Mouse (Mus musculus) urinary bladder, postnatal 10 days (tissue): Measurements from ENCODE around the gene Ppp5c.
A peak's percentile ranks its signal among the peaks of the same experiment; 100 is the strongest.

Source experiments
- DNase-seq: peaks from one replicate; pipeline ENCODE4 v3.0.0; 2022; ENCODE audit warnings: low spot score

The Ppp5c gene

DNA sequence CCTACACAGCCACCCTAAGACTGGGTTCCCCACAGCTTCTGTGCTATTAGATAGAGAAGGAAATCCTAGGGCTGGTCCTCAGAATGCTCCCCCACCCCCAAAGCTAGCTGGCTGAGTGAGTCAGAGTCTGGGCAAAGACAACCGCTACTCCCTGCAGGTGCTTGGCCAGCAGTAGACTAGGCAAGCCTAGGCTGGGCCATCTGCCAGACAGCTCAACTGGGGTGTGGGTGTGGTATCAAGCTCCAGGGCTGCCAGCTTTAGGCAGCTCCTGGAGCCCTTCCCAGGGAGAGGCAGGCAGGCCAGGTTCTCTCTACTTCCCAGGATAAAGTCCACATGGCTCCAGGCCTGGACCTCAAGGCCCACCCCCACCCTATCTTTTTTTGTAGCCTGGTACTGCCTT lies 10.7 kb downstream of the Ppp5c start:
- DNase-seq, result peak; percentile 69

DNA sequence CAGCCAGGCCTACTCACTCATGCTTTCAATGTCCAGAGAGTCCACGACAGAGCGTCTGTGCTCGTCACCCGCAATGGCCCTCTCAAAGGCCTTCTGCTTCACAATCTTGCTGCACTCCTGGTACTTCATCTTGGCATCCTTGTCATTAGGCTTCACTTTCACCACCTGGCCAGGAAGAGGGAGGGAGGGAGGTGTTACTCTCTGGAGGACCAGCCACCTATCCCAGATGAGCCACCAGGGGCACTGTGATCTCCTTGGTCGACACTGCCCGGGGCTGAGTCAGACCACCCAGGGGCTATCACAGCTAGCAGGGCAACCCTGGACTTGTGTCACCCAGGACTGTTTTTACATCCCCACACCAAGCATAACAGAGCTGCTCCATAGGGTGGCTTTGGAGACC lies 12.3 kb downstream of the Ppp5c start:
- DNase-seq, result no peak

DNA sequence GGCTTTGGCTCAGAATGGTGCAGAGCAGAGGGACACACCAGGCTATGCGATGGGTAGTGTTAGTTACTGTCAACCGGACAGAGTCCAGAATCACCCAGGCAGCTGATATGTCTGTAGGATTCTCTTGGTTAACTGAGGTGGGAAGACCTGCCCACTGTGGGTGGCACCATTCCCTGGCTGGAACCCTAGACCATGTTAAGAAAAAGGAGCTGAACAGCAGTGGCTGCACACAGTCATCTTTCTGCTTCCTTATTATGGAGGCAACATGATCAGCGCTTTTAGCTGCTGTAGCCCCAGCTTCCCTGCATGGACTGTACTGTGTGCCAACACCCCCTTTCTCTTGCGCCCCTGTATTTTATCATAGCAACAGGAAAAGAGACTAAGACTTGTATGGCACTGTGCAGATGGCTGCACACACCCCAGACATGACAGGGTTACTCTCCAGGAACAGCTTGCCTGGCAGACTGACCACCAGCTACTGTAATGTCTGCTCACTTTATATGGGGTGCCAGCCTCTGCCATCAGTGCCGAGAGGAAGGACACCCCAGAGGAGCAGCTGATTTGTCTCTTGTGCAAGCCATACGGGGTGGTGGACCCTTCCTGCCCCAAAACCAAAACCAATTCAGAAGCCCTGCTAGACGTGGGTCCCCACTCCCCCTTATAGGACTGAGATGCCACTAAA lies 15.7 kb downstream of the Ppp5c start:
- no peak for DNase-seq

DNA sequence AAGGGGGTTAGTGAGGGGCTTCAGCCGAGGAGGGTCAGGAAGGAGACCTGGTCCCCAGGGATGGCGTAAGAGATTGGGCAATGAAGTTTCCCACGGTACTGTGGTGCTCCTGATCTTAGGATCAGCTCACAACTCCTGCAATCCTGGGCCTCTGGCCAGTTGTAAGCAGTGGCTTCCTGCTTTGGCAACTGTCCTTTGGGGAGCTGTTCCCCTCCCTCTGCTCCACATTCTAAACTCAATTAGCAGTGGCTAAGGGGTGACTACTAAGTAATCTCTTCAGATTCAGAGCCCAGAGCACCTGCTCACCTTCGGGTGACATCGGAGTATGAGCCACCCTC lies 17.7 kb downstream of the Ppp5c start:
- DNase-seq, result no peak

DNA sequence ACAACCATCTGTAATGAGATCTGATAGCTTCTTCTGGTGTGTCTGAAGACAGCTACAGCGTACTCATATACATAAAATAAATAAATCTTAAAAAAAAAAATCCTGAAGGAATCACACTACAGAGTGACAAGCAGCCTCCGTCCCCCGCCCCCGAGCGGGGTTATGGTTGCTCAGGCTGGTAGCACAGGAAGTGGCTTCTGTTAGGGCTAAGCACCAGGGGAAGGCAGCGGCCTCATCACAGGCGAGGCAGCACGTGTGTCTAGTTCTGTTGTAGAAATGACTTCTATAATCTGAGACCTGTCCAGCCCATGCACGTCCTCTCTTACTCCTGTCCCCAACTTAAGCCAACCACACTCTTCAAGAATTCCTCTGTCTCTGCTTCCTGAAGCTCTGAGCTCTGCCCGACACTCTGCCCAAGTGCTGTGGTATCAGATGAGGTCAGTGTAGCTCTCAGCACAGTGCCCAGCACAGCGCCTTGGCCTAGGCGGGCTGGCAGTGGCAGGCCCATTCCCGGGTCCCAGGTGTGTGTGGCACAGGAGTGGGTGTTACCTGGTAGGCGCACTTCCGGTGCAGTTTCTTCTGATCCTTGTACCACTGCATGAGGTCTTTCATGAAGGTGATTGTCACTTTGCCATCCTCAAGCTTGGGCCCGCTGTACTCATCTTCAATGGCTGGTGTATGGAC lies 18.3 kb downstream of the Ppp5c start:
- DNase-seq, result no peak

DNA sequence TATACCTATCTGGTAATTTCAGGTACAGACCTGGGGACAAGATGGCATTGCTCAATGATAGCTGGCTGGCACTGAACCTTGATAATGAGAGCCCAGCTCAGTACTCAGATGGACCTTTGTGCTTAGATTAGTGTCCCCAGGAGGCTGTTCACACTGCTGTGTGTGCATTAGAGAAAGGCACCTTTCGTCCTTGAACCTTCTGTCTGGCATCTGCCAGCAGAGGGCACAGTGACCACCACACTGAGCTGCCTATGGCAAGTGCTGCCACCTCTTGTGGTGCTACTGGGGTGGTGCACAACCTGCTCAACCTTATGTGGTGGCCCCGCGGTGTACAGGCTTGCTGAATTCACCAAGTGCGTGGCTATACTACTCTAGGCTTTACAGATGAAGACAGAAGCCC lies 20.4 kb downstream of the Ppp5c start:
- no peak for DNase-seq

DNA sequence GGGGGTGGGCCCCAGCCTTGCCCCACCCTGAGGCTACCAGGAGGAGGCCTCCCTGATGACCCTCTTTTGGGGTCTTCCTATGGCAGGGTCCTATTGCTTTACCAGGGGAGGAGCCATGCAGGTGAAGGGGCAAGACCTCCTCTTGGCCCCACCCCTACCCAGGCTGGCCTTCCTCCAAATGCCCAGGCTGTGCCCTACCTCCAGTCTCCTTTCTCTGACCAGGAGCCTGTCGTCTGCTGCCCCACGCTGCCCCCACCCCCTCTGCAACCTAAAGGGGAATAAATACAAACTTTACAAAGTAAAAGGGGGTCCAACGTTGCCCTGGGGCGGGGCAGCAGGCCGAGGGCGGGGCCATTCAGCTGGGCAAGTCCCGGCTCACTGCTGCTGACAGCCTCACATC lies 23.0 kb downstream of the Ppp5c start:
- DNase-seq, result no peak

DNA sequence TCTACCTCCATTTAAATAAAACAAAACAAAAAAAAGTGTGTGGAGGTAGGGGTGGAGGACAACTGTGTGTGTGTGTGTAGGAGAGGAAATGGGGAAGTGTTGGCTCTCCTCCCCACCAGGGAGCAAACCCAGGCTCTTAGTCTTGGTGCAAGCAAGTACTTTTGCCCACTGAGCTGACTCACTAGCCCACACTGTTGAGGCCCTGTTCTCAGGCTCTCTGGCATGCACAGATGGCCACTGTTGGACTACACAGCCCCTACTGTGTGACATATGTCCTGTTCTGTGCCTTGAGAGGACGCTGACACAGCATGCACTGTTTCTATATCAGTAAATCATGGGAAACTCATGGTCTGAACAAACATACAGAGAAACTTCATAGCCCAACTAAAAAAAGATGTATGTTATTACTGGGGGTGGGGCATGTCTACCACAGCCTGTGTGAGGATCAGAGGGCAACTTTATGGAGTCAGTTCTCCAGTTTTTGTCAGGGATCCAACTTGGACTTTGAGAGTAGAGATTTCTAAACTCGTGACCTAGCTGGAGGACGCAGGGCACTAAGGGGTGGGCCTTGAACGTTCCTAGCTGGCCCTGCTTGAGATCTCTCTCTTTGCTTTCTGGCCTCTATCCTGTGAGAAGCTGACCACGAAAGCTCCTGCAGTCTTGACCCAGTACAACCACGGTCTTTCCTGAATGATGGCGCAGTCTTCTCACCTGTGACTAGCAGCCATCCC lies 24.3 kb downstream of the Ppp5c start:
- DNase-seq, result no peak

DNA sequence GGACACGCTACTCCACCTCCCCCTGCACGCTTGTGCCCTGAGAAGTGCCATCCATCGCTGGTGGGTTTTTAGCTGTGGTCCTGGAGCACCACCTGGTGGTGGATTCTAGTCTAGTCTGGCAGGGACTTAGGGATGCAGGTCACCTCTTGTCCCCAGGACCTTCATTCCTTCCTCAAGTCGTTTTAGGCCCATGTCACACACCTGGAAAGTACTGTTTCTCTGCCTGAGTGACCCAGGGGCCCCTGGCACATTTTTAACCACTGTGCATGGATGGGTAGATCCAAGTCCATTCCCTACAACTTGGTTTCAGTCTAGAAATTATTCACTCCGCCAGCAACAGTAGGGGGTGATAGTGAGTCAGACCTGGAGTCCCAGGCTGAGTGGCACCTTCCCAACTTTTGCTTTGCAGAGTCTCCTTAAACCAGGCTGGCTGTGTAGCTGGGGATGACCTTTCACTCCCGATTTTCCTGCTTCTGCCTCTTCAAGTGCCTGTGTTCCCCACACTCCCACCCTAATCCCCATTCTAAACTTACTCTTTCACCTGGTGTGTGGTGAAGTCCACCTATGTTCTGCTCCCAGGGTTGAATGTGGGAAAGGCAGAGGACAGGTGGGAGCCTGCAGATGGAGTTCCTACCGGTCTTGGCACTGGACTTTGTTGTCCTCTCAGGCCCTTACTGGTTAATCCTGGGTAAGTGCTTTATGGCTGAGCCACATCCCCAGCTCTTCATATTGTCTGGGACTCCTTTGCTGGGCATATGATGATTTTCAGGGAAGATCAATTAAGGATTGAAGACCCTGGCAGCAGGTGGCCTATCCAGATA lies 25.1 kb downstream of the Ppp5c start:
- no peak for DNase-seq

DNA sequence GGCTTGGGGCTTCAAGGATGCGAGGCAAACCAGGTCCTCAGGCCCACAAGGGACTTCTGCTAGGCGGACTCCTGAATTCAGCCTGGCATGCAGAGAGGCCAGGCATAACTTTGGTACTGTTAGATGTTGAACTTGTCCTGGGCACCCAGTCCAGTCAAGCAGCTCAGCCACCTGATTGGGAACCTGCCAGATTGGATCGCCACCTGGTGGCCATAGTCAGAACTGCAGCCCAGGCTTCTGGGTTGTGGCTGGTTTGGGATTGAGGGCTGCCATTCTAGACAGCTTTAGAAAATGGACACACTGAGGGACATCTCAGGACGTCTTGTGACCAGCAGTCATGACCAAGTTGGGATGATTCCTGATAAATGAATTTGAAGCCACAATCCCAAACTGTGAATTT lies 28.1 kb downstream of the Ppp5c start:
- peak; percentile 73 for DNase-seq

DNA sequence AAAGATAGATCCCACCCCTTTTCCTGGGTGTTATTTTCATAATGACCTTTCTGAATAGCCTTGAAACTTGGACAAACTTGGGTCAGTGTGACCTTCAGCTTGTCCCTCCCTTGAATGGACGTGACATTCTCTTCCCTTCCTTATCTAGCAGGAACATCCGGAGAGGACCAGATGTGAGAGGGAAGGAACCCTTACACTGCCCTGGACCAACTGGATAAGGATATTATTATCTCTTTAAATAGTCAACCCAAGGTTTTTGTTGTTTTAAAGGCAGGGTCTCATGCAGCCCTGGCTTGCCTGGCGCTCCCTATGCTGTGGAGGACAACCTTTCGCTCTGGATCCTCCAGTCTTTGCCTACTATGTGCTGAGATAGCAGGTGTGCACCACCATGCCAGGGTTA lies 28.5 kb downstream of the Ppp5c start:
- no peak for DNase-seq

DNA sequence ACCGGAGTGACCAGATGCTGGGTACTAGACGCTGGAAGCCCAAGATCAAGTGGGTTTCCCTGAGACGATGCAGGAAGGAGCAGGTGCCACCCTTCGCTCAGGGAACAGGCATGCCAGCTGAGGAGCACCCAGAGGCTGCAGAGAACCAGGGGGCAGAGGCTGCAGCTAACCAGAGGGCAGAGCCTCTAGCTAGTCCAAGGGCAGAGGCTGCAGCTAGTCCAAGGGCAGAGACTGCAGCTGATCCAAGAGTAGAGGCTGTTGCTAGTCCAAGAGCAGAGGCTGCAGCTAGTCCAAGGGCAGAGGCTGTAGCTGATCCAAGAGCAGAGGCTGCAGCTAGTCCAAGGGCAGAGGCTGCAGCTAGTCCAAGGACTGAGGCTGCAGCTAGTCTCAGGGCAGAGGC lies 32.4 kb downstream of the Ppp5c start:
- DNase-seq, result no peak

DNA sequence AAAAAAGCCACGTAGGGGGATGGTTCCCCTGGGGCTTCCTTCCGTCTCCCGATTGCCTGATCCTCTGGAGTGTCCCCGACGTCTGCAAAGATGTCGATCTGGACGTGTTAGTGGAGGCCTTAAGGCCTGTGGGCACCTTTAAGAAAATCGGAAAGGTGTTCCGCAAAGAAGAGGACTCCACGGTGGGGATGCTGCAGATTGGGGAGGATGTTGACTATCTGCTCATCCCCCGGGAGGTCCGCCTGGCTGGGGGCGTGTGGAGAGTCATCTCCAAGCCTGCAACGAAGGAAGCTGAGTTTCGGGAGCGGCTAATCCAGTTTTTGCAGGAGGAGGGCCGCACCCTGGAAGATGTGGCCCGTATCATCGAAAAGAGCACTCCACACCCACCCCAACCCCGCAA lies 33.3 kb downstream of the Ppp5c start:
- no peak for DNase-seq

DNA sequence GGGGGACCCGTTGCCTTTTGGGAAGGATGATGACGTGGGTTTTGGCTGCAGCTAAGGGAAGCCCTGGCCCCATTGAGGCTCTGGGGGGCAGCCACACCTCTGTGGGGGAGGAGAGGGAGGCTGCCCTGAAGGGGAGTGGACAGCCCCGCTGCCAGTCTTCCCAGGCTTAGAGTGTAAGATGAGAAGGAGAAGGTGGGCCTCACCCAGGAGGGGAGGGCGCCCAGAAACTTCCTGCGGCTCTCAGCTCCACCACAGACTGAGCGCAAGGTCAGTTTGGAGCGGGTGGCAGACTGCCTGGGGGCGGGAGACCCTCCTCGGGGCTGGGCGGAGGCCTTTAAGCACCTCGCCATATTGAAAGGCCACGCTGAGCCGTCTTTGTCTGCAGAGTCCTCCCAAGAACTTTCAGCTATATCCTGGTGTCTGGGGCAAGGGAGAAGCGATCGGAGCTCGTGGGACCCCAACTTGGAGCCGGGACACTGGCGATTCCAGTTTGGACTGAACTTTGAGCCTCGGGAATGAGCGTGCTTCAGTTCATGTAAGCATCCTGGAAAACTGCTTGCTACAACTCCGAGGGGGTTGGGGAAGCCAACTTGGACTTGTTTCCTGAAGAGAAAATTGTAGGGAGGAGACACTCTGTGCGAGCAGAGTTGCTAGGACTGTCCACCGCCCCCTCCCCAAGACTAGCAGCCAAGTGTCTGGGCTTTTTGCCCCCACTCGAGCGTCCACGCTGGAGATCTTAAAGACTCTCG lies 33.9 kb downstream of the Ppp5c start:
- peak; percentile 47 for DNase-seq

DNA sequence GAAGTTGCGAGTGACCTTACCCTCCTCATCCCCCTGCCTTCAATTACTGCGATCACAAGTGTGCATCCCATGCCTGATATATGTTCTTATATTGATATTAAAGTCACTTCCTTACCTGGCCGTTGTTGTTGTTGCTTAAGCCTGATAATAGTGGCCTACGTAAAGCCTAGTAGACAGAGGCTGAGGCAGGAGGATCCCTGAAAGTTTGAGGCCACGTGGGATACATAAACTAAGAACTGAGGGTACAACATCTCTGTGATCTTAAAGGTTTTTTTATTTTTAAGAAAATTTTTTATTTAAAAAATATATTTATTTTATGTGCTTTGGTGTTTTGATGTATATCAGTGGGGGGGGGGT lies 35.3 kb downstream of the Ppp5c start, which contains the start of gene Ccdc8:
Gene Ccdc8 (plus strand): TSS at position 258 of the 357 bp plus-strand sequence.
- no peak for DNase-seq

DNA sequence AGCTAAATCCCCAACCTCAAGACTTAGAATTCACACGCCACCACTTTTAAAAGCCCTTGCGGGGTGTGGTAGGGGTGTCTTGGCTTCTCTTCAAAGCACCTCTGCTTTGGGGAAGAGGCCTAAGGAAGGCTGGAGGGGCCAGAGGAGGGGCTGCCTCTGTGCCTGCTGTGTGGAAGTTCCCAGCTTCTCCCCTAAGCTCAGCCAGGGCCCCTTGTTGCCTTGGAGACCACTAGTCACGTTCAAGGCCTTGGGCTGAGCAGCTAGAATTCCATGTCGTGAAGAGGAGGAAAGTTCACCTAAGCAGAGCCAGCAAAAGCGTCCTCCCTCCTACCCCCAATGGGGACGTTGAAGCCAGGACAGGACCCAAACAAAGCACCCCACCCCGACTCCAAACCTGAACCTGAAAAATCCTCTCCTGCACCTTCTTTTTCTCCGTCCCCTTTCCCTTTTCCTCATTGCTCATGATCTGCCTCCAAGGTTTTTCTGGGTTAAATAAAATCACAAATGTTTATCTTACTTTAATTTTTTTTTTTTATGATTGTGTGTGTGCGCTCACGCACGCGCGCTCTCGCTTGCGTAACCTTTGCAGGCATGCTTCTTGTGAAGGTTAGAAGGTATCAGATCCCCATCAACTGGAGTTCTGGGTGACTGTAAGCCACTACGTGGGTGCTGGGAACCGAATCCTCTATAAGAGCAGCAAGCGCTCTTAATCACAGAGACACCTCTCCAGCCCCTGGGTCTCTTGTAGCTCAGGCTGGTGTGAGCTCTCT lies 35.9 kb downstream of the Ppp5c start:
- no peak for DNase-seq

DNA sequence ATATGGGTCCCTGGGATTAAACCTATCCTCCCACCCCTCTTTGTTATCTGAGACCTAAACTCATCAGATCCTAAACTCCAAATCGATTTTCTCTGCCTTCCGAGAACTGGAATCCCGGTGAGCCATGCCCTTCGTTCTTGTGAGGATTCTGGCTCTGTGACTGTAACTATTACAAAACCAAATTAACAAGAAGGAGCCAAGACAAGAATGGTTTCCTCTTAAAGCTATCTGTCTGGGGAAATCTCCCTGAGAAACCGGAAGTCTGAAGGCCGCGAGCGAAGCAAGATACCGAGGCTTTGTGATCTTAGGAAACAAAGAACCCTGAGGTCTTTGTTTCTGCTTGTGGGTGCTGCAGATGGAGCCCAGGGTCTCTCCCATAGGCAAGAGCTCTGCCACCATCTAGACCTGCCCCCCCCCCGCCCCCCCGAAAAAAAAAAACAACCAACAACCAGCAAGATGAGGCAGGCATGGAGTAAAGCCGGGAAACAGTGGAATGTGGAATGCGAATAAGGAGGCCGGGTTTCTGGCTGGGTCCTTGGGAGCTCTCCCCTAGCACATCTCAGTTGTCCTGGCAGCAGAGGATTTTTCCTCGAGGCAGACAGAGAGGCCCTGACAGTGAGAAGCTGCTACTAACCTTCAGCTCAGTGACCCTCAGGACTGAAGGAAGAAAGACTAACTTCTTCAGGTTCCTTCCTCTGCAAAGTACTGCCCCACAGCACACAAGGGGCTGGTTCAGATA lies 37.5 kb downstream of the Ppp5c start:
- no peak for DNase-seq

DNA sequence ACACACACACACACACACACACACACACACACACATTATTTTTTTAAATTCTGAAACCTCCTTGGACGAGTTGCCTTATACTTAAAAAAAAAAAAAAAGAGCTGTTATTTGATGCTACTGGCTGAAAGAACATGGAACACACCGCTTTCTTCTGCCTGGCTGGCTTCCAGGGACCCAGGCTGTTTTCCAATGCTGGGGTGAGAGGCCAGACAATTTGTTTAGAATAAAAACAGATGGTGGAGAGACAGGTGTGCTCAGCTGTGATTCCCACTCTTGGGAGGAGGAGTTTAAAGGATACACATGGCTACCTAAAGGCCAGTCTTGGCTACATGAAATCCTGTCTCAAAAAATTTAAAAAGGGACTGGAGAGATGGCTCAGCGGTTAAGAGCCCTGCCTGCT lies 39.3 kb downstream of the Ppp5c start:
- no peak for DNase-seq

DNA sequence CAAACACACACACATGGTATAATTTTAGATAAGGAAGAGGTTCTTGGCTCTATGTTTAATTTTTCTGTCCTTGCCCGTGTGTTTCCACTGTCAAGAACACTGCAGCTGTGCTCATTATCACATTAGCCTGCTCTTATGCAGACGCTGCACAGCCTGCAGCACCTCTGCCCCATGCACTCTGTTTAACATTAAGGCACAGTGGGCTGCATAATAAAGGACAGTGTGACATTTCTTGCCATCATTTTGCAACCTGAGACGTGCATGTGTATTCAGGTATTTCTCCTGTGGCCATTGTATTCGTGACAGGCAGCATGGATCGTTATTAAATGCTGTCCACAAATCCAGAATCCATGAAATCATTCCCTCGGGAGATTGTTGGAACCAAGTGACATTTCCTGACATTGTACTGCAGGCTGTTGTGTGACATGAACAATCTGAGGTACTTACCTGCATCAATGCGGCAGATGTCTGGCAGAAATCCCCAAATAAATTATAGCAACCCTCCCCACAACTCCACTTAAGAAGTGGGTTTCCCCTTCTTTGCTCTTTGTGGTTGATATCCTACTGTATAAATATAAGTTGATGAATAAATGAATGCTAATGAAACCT lies 40.1 kb downstream of the Ppp5c start:
- DNase-seq, result no peak
